Mouse (Mus musculus) ES-E14 (cell line): ENCODE measurements around the gene March1. TPM values are rescaled to one million over a fixed set of nuclear protein-coding genes. Genes with fewer than 3 reads are reported as not detected.

Experiments used
- DNase-seq: peaks from one replicate; pipeline ENCODE4 v3.0.0-alpha.2; 2013; ENCODE audit warnings: low read depth, low spot score
- H3K27ac ChIP-seq: 2 replicates; pipeline ENCODE4 v1.5.1; 2012; ENCODE audit warnings: low read depth, mild to moderate bottlenecking, low read length, moderate library complexity, mixed read lengths; ENCODE audit not compliant: poor library complexity, insufficient read depth, severe bottlenecking
- H3K36me3 ChIP-seq: 2 replicates; pipeline ENCODE4 v1.6.1; 2012; ENCODE audit warnings: mild to moderate bottlenecking, low read length, moderate library complexity, mixed read lengths; ENCODE audit not compliant: control insufficient read depth, poor library complexity, insufficient read depth, severe bottlenecking
- H3K4me1 ChIP-seq, 2 experiments: fragments of 150-350 bp in 1 of 2; sonication (generic) in 1 of 2; 2 replicates each; pipeline ENCODE4 v1.6.1; 2012; ENCODE audit warnings: low read length in 2 of 2, mild to moderate bottlenecking in 1 of 2, mixed read lengths in 1 of 2; ENCODE audit not compliant: control insufficient read depth in 2 of 2, insufficient read depth in 2 of 2, poor library complexity in 1 of 2
- H3K4me3 ChIP-seq, 2 experiments: fragments of 150-350 bp in 1 of 2; sonication (generic) in 1 of 2; 2 replicates each; pipeline ENCODE4 v1.5.1; 2012; ENCODE audit warnings: low read length in 2 of 2, low read depth in 1 of 2, mild to moderate bottlenecking in 1 of 2, mixed read lengths in 1 of 2; ENCODE audit not compliant: insufficient read depth in 1 of 2, poor library complexity in 1 of 2, severe bottlenecking in 1 of 2
- H3K9ac ChIP-seq: 2 replicates; pipeline ENCODE4 v1.6.1; 2012; ENCODE audit warnings: low read depth, mild to moderate bottlenecking, low read length, mixed read lengths; ENCODE audit not compliant: poor library complexity, insufficient read depth, severe bottlenecking
- H3K9me3 ChIP-seq: fragments of 150-350 bp; sonication (generic); 2 replicates; pipeline ENCODE4 v1.6.1; 2012; ENCODE audit warnings: low read depth, mild to moderate bottlenecking, low read length; ENCODE audit not compliant: control insufficient read depth, insufficient read depth
- CHD2 ChIP-seq: IDR thresholded peaks from 2 replicates; pipeline ENCODE4 v1.6.1; 2014; ENCODE audit warnings: mild to moderate bottlenecking, low read depth, low read length, inconsistent platforms
- HCFC1 ChIP-seq: IDR thresholded peaks from 2 replicates; pipeline ENCODE4 v1.6.1; 2012; ENCODE audit warnings: low read length, inconsistent platforms, borderline replicate concordance; ENCODE audit not compliant: insufficient read depth
- MAFK ChIP-seq: IDR thresholded peaks from 2 replicates; pipeline ENCODE4 v1.6.1; 2014; ENCODE audit warnings: mild to moderate bottlenecking, low read depth, low read length, inconsistent platforms; ENCODE audit not compliant: insufficient read depth
- ZC3H11A ChIP-seq: IDR thresholded peaks from 2 replicates; pipeline ENCODE4 v1.6.1; 2012; ENCODE audit warnings: low read depth, mild to moderate bottlenecking, inconsistent platforms, low read length, borderline replicate concordance
- ZNF384 ChIP-seq: IDR thresholded peaks from 2 replicates; pipeline ENCODE4 v1.6.1; 2012; ENCODE audit warnings: low read depth, low read length, inconsistent platforms
- in situ Hi-C, 2 experiments: fragments of 600-800 bp; cut with MboI; formaldehyde crosslinking; loops; one replicate each; pipeline ENCODE4 v1.15.1; 2025; ENCODE audit warnings: low sequenced_read_pairs in 2 of 2, inconsistent platforms in 1 of 2; ENCODE audit not compliant: unreplicated experiment in 2 of 2
- total RNA-seq: library from RNA; depleted of rRNA; stranded (reverse); fragments of 300-350 nt; gene quantifications from 2 replicates; pipeline ENCODE4 v1.2.3, GENCODE M21; 2012

The March1 gene
- total RNA-seq, 1 experiment = 0.22 TPM

GRCm38 (mm10) chr8:65661885-65662284 is 44.2 kb downstream of the March1 start:
- no peak overlapping the region for H3K4me3 ChIP-seq
- no peaks in the 10 kb centered on the region for H3K36me3 ChIP-seq
- in situ Hi-C loops = no loop called here
- no peak overlapping the region for H3K27ac ChIP-seq
- H3K9me3 ChIP-seq = no peaks in the 10 kb centered on the region
- H3K4me1 ChIP-seq = no peaks in the 10 kb centered on the region
- TF ChIP-seq ZNF384 (no peak), ZC3H11A (no peak), MAFK (no peak), HCFC1 (no peak), CHD2 (no peak)
- no peak for DNase-seq
- no peak overlapping the region for H3K9ac ChIP-seq

GRCm38 (mm10) chr8:65665786-65666185 is 48.1 kb downstream of the March1 start:
- no peaks in the 10 kb centered on the region for H3K9me3 ChIP-seq
- no peak for DNase-seq
- H3K36me3 ChIP-seq = no peaks in the 10 kb centered on the region
- in situ Hi-C loops = no loop called here
- H3K27ac ChIP-seq = no peak overlapping the region
- no peak overlapping the region for H3K4me3 ChIP-seq
- TF ChIP-seq CHD2 (no peak), MAFK (no peak), ZNF384 (no peak), HCFC1 (no peak), ZC3H11A (no peak)
- no peak overlapping the region for H3K9ac ChIP-seq
- H3K4me1 ChIP-seq = no peaks in the 10 kb centered on the region

GRCm38 (mm10) chr8:65743066-65743465 is 125.4 kb downstream of the March1 start:
- no peaks in the 10 kb centered on the region for H3K9me3 ChIP-seq
- H3K9ac ChIP-seq = no peak overlapping the region
- no peak for TF ChIP-seq HCFC1
- H3K36me3 ChIP-seq = no peaks in the 10 kb centered on the region
- in situ Hi-C loops = no loop called here
- DNase-seq = no peak
- no peak overlapping the region for H3K27ac ChIP-seq
- H3K4me1 ChIP-seq = no peaks in the 10 kb centered on the region
- no peak overlapping the region for H3K4me3 ChIP-seq

- H3K27ac ChIP-seq = no peak overlapping the region
- no peak for TF ChIP-seq HCFC1
- TF ChIP-seq ZC3H11A = no peak
- no peak for TF ChIP-seq ZNF384
- TF ChIP-seq MAFK = no peak
- TF ChIP-seq CHD2 = no peak
- in situ Hi-C loops = no loop called here
- H3K36me3 ChIP-seq = no peaks in the 10 kb centered on the region
- H3K9me3 ChIP-seq = no peaks in the 10 kb centered on the region
- no peak overlapping the region for H3K4me3 ChIP-seq
- no peak overlapping the region for H3K9ac ChIP-seq
- DNase-seq = no peak
- H3K4me1 ChIP-seq = no peaks in the 10 kb centered on the region
Observed at GRCm38 (mm10) chr8:65775815-65776214, 158.1 kb downstream of the March1 start.

- no peaks in the 10 kb centered on the region for H3K4me1 ChIP-seq
- no peak for DNase-seq
- in situ Hi-C loops = no loop called here
- H3K36me3 ChIP-seq = no peaks in the 10 kb centered on the region
- TF ChIP-seq CHD2 = no peak
- TF ChIP-seq HCFC1 = no peak
- no peak for TF ChIP-seq ZNF384
- no peak for TF ChIP-seq MAFK
- TF ChIP-seq ZC3H11A = no peak
- no peak overlapping the region for H3K9ac ChIP-seq
- no peak overlapping the region for H3K4me3 ChIP-seq
- no peaks in the 10 kb centered on the region for H3K9me3 ChIP-seq
- H3K27ac ChIP-seq = no peak overlapping the region
Observed at GRCm38 (mm10) chr8:65781156-65781555, 163.5 kb downstream of the March1 start.
